Mouse (Mus musculus): ENCODE results near the gene Scgb1c1. TPM values are rescaled to one million over a fixed set of nuclear protein-coding genes. Genes with fewer than 3 reads are reported as not detected.

Scgb1c1 gene
- polyA plus RNA-seq, 1 experiment from 2014 or later = not detected

DNA sequence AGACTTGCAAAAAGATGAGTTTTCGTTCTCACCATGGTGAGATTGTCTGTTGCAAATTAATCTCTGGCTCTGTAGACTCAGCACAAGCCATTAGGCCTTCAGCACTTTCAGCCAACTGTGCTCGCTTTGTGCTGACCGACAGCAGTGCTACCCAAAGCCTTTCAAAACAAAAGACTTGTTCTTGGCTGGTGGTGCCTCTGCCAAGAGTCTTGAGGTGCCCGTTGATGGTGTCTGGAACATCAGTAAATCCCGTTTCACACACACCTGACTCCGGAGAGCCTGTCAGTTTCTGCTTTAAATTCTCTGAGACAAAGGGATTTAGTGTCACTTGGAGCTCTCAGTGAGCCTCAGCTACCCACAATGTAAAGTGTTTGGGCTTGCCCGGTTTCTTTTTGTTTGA lies 48.7 kb downstream of the Scgb1c1 start:
- Histone ChIP-seq H3K4me2 (no peak overlapping the region), H3K4me3 (replicated peaks) (no peak overlapping the region), H3K9me3 (no peaks in the 10 kb centered on the region), H3K36me3 (peaks cover 54% of the 10 kb centered on the region), H3K4me1 (no peaks in the 10 kb centered on the region), H3K27me3 (replicated peaks) (no peaks in the 10 kb centered on the region), H3K27ac (no peak overlapping the region), H3K9ac (no peak overlapping the region)
- ATAC-seq (ENCODE audit: insufficient read depth, low FRiP score, low read depth) = no peak
- WGBS = 87% methylated on average over 7 of the region's 7 CpGs

DNA sequence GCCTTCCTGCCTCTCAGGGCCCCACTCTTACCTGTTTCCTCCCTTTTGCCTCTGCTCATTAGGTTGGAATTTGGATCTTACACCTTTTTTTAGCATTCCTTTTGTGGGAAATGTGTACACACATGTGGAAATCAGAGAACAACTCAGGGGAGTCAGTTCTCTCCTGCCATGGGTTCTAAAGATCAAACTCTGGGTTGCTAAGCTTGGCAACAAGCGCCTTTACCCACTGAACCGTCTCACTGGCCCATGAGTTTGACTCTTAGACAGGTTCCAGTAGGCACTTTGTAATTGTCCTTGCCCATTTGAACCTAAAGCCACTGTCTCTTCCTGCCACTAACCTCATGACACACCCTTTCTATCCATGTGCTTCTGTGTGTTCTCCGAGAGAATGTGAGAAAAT lies 49.3 kb downstream of the Scgb1c1 start:
- Histone ChIP-seq H3K9me3 (no peaks in the 10 kb centered on the region), H3K36me3 (peaks cover 50% of the 10 kb centered on the region), H3K4me3 (replicated peaks) (no peak overlapping the region), H3K4me2 (no peak overlapping the region), H3K9ac (no peak overlapping the region), H3K27ac (no peak overlapping the region), H3K4me1 (no peaks in the 10 kb centered on the region), H3K27me3 (replicated peaks) (no peaks in the 10 kb centered on the region)
- no peak for ATAC-seq (ENCODE audit: insufficient read depth, low FRiP score, low read depth)
- 91% methylated on average over 3 of the region's 3 CpGs for WGBS

Other genes with a start within 250 kb of the Scgb1c1 start
- not detected in 2 replicates for gene Olfr46, start 244.3 kb upstream of the Scgb1c1 start, polyA plus RNA-seq (2015; fragmentation: Nextera tagmentation; extraction: Ambion mirVana)
- gene Olfr61, start 216.6 kb upstream of the Scgb1c1 start, polyA plus RNA-seq (2015; fragmentation: Nextera tagmentation; extraction: Ambion mirVana) = not detected in 2 replicates
- gene Olfr53, start 199.1 kb upstream of the Scgb1c1 start, polyA plus RNA-seq (2015; fragmentation: Nextera tagmentation; extraction: Ambion mirVana) = not detected in 2 replicates
- gene Olfr539, start 185.6 kb upstream of the Scgb1c1 start, polyA plus RNA-seq (2015; fragmentation: Nextera tagmentation; extraction: Ambion mirVana) = 0.01 TPM in 2 replicates
- gene Olfr45, start 163.6 kb upstream of the Scgb1c1 start, polyA plus RNA-seq (2015; fragmentation: Nextera tagmentation; extraction: Ambion mirVana) = not detected in 2 replicates
- not detected in 2 replicates for gene Olfr541, start 148.3 kb upstream of the Scgb1c1 start, polyA plus RNA-seq (2015; fragmentation: Nextera tagmentation; extraction: Ambion mirVana)
- 0.18 TPM in 1 of 2 replicates, not detected in the other for gene Cyp2e1, start 81.8 kb upstream of the Scgb1c1 start, polyA plus RNA-seq (2015; fragmentation: Nextera tagmentation; extraction: Ambion mirVana)
- gene Syce1, start 57.7 kb upstream of the Scgb1c1 start, polyA plus RNA-seq (2015; fragmentation: Nextera tagmentation; extraction: Ambion mirVana) = 0.23 and 0.30 TPM in 2 replicates
- 1.5 and 1.7 TPM in 2 replicates for gene Zfp941, start 23.4 kb upstream of the Scgb1c1 start, polyA plus RNA-seq (2015; fragmentation: Nextera tagmentation; extraction: Ambion mirVana)
- 13.9 and 23.4 TPM in 2 replicates for gene Urah, start 10.5 kb upstream of the Scgb1c1 start, polyA plus RNA-seq (2015; fragmentation: Nextera tagmentation; extraction: Ambion mirVana)
- 0.17 TPM in 1 of 2 replicates, not detected in the other for gene Odf3, start 2.3 kb downstream of the Scgb1c1 start, polyA plus RNA-seq (2015; fragmentation: Nextera tagmentation; extraction: Ambion mirVana)
- not detected in 2 replicates for gene Gm45785, start 10.8 kb downstream of the Scgb1c1 start, polyA plus RNA-seq (2015; fragmentation: Nextera tagmentation; extraction: Ambion mirVana)
- 58.0 and 62.8 TPM in 2 replicates for gene Ric8a, start 11.4 kb downstream of the Scgb1c1 start, polyA plus RNA-seq (2015; fragmentation: Nextera tagmentation; extraction: Ambion mirVana)
- gene Bet1l, start 12.0 kb downstream of the Scgb1c1 start, polyA plus RNA-seq (2015; fragmentation: Nextera tagmentation; extraction: Ambion mirVana) = 44.7 and 50.1 TPM in 2 replicates
- gene Psmd13, start 36.4 kb downstream of the Scgb1c1 start, polyA plus RNA-seq (2015; fragmentation: Nextera tagmentation; extraction: Ambion mirVana) = 214 and 219 TPM in 2 replicates
- gene Sirt3, start 36.8 kb downstream of the Scgb1c1 start, polyA plus RNA-seq (2015; fragmentation: Nextera tagmentation; extraction: Ambion mirVana) = 25.7 and 28.7 TPM in 2 replicates
- gene Cox8b, start 54.9 kb downstream of the Scgb1c1 start, polyA plus RNA-seq (2015; fragmentation: Nextera tagmentation; extraction: Ambion mirVana) = 0.76 and 2.6 TPM in 2 replicates
- 9.9 and 13.8 TPM in 2 replicates for gene Nlrp6, start 75.4 kb downstream of the Scgb1c1 start, polyA plus RNA-seq (2015; fragmentation: Nextera tagmentation; extraction: Ambion mirVana)
- gene Pgghg, start 95.8 kb downstream of the Scgb1c1 start, polyA plus RNA-seq (2015; fragmentation: Nextera tagmentation; extraction: Ambion mirVana) = 21.2 and 23.5 TPM in 2 replicates
- gene Ifitm5, start 104.7 kb downstream of the Scgb1c1 start, polyA plus RNA-seq (2015; fragmentation: Nextera tagmentation; extraction: Ambion mirVana) = 3.2 and 3.6 TPM in 2 replicates
- gene Gm45717, start 110.4 kb downstream of the Scgb1c1 start, polyA plus RNA-seq (2015; fragmentation: Nextera tagmentation; extraction: Ambion mirVana) = 0.40 and 0.71 TPM in 2 replicates
- 1,181 and 1,379 TPM in 2 replicates for gene Ifitm2, start 110.4 kb downstream of the Scgb1c1 start, polyA plus RNA-seq (2015; fragmentation: Nextera tagmentation; extraction: Ambion mirVana)
- 179 and 209 TPM in 2 replicates for gene Ifitm1, start 121.7 kb downstream of the Scgb1c1 start, polyA plus RNA-seq (2015; fragmentation: Nextera tagmentation; extraction: Ambion mirVana)
- gene Ifitm3, start 165.2 kb downstream of the Scgb1c1 start, polyA plus RNA-seq (2015; fragmentation: Nextera tagmentation; extraction: Ambion mirVana) = 368 and 413 TPM in 2 replicates
- gene Ifitm6, start 172.4 kb downstream of the Scgb1c1 start, polyA plus RNA-seq (2015; fragmentation: Nextera tagmentation; extraction: Ambion mirVana) = 7.6 and 8.1 TPM in 2 replicates
- not detected in 2 replicates for gene Gm17387, start 183.6 kb downstream of the Scgb1c1 start, polyA plus RNA-seq (2015; fragmentation: Nextera tagmentation; extraction: Ambion mirVana)
- 7.0 and 9.2 TPM in 2 replicates for gene B4galnt4, start 215.6 kb downstream of the Scgb1c1 start, polyA plus RNA-seq (2015; fragmentation: Nextera tagmentation; extraction: Ambion mirVana)
- gene Pkp3, start 232.7 kb downstream of the Scgb1c1 start, polyA plus RNA-seq (2015; fragmentation: Nextera tagmentation; extraction: Ambion mirVana) = 38.4 and 47.2 TPM in 2 replicates